8 mouse cellular contexts compared by ENCODE assay signal in genomic region chr8:123422056-123422780, GRCm38 (mm10). TPM values are rescaled to one million over a fixed set of nuclear protein-coding genes. Genes with fewer than 3 reads are reported as not detected.
DNase-seq lines count a peak whose midpoint lies in the region; ATAC-seq and TF ChIP-seq lines count a peak whose summit lies in the region.

No protein-coding gene starts in this region.

- TF ChIP-seq CTCF in kidney, adult 2 months (conservative IDR thresholded peaks at IDR 0.05; ENCODE audit: insufficient read depth, insufficient read length, low read depth, low read length) = peak; percentile 69

- H3K4me1 ChIP-seq in kidney, adult 2 months (ENCODE audit: control insufficient read depth, insufficient read depth, low read length) = peaks cover 4% of the 10 kb centered on the region; the same call in 1 of the 2 replicates
- H3K4me1 ChIP-seq in limb, embryonic 15.5 days = no peaks in the 10 kb centered on the region
- H3K4me1 ChIP-seq in midbrain, embryonic 15.5 days = peaks cover 19% of the 10 kb centered on the region

- H3K4me2 ChIP-seq in limb, embryonic 15.5 days = peak overlapping the region; percentile 39
- H3K4me2 ChIP-seq in midbrain, embryonic 15.5 days = peak overlapping the region; percentile 20; the same call in 1 of the 2 replicates

- TF ChIP-seq POLR2A in kidney, adult 2 months (IDR thresholded peaks at IDR 0.05; ENCODE audit: low read depth, low read length) = no peak

- DNase-seq in 3134 (ENCODE audit: extremely low read depth, insufficient read length, low spot score) (peak; percentile 60), ZHBTc4 (ENCODE audit: low read depth, low spot score) (peak; percentile 91)
- peak; percentile 87 for DNase-seq in embryo, embryonic 10.5 days (ENCODE audit: low spot score)
- peak; percentile 90 for DNase-seq in kidney, adult 2 months
- peak; percentile 68 to 84 for DNase-seq in spleen, postnatal 4 days (ENCODE audit: low spot score in 2 of 2)

- no peaks in the 10 kb centered on the region for H3K27me3 ChIP-seq in kidney, adult 2 months (replicated peaks; ENCODE audit: control insufficient read depth, insufficient read depth, low read length)
- H3K27me3 ChIP-seq in limb, embryonic 15.5 days = no peaks in the 10 kb centered on the region
- H3K27me3 ChIP-seq in midbrain, embryonic 15.5 days (replicated peaks) = no peaks in the 10 kb centered on the region

- H3K9me3 ChIP-seq in limb, embryonic 15.5 days = 0 out of 2 replicates have a peak, but pooled peaks cover 3% of the 10 kb centered on the region
- no peaks in the 10 kb centered on the region for H3K9me3 ChIP-seq in midbrain, embryonic 15.5 days

- H3K9ac ChIP-seq in limb, embryonic 15.5 days = no peak overlapping the region
- no peak overlapping the region for H3K9ac ChIP-seq in midbrain, embryonic 15.5 days

- 10% methylated on average over 17 of the region's 17 CpGs for WGBS in kidney, adult 2 months
- 18% methylated on average over 17 of the region's 17 CpGs for WGBS in limb, embryonic 15.5 days
- 19% methylated on average over 17 of the region's 17 CpGs for WGBS in midbrain, embryonic 15.5 days

- peak; percentile 53 for ATAC-seq in granulocyte monocyte progenitor cell, adult 5-6 weeks (replicated peaks; ENCODE audit: poor library complexity, severe bottlenecking)
- ATAC-seq in limb, embryonic 15.5 days (ENCODE audit: insufficient number of reproducible peaks, low FRiP score, low TSS enrichment, low read depth) = no peak
- peak; percentile 34; the same call in 1 of the 2 replicates for ATAC-seq in midbrain, embryonic 15.5 days (replicated peaks)

- H3K36me3 ChIP-seq in kidney, adult 2 months (ENCODE audit: control insufficient read depth, insufficient read depth, low read length) = no peaks in the 10 kb centered on the region
- H3K36me3 ChIP-seq in limb, embryonic 15.5 days = no peaks in the 10 kb centered on the region
- peaks cover 38% of the 10 kb centered on the region for H3K36me3 ChIP-seq in midbrain, embryonic 15.5 days (replicated peaks)

- no peak overlapping the region for H3K27ac ChIP-seq in kidney, adult 2 months (ENCODE audit: insufficient read depth, low read depth, low read length)
- no peak overlapping the region for H3K27ac ChIP-seq in limb, embryonic 15.5 days
- H3K27ac ChIP-seq in midbrain, embryonic 15.5 days = no peak overlapping the region

- H3K4me3 ChIP-seq in kidney, adult 2 months (ENCODE audit: insufficient read depth, low read depth, low read length) = no peak overlapping the region
- H3K4me3 ChIP-seq in limb, embryonic 15.5 days = peak overlapping the region; percentile 16; the same call in 1 of the 2 replicates
- no peak overlapping the region for H3K4me3 ChIP-seq in midbrain, embryonic 15.5 days

RNA-seq across cellular contexts. Expression of gene Def8, which starts 1.1 kb away (rescaled TPM):
- total RNA-seq in granulocyte monocyte progenitor cell, adult 5-6 weeks (2014; fragmentation: Nextera tagmentation) = 55.6 and 58.3 TPM in 2 replicates
- total RNA-seq in granulocyte monocyte progenitor cell, adult 5-6 weeks (2017) = 57.5 and 75.5 TPM in 2 replicates
- polyA plus RNA-seq in kidney, adult 2 months (2012; rRNA removed) = 87.1 and 97.6 TPM in 2 replicates
- polyA plus RNA-seq in limb, embryonic 15.5 days (2015; fragmentation: Nextera tagmentation; extraction: Ambion mirVana) = 42.4 and 43.5 TPM in 2 replicates
- 48.4 and 49.8 TPM in 2 replicates for polyA plus RNA-seq in midbrain, embryonic 15.5 days (2015; fragmentation: Nextera tagmentation; extraction: Ambion mirVana)

RNA-seq across cellular contexts. Expression of gene Tubb3, which starts 11.0 kb away (rescaled TPM):
- not detected in 2 replicates for total RNA-seq in granulocyte monocyte progenitor cell, adult 5-6 weeks (2014; fragmentation: Nextera tagmentation)
- total RNA-seq in granulocyte monocyte progenitor cell, adult 5-6 weeks (2017) = not detected in 2 replicates
- polyA plus RNA-seq in kidney, adult 2 months (2012; rRNA removed) = 3.9 and 12.0 TPM in 2 replicates
- 4.0 and 5.0 TPM in 2 replicates for polyA plus RNA-seq in limb, embryonic 15.5 days (2015; fragmentation: Nextera tagmentation; extraction: Ambion mirVana)
- polyA plus RNA-seq in midbrain, embryonic 15.5 days (2015; fragmentation: Nextera tagmentation; extraction: Ambion mirVana) = 2,127 and 2,170 TPM in 2 replicates

RNA-seq across cellular contexts. Expression of gene Mc1r, which starts 15.3 kb away (rescaled TPM):
- 0.28 TPM in 1 of 2 replicates, not detected in the other for total RNA-seq in granulocyte monocyte progenitor cell, adult 5-6 weeks (2014; fragmentation: Nextera tagmentation)
- total RNA-seq in granulocyte monocyte progenitor cell, adult 5-6 weeks (2017) = 0.05 TPM in 1 of 2 replicates, not detected in the other
- polyA plus RNA-seq in kidney, adult 2 months (2012; rRNA removed) = not detected in 2 replicates
- 0.08 and 0.15 TPM in 2 replicates for polyA plus RNA-seq in limb, embryonic 15.5 days (2015; fragmentation: Nextera tagmentation; extraction: Ambion mirVana)
- 0.10 and 0.17 TPM in 2 replicates for polyA plus RNA-seq in midbrain, embryonic 15.5 days (2015; fragmentation: Nextera tagmentation; extraction: Ambion mirVana)

RNA-seq across cellular contexts. Expression of gene Tcf25, which starts 48.7 kb away (rescaled TPM):
- total RNA-seq in granulocyte monocyte progenitor cell, adult 5-6 weeks (2014; fragmentation: Nextera tagmentation) = 110 and 113 TPM in 2 replicates
- 194 and 224 TPM in 2 replicates for total RNA-seq in granulocyte monocyte progenitor cell, adult 5-6 weeks (2017)
- polyA plus RNA-seq in kidney, adult 2 months (2012; rRNA removed) = 164 and 166 TPM in 2 replicates
- polyA plus RNA-seq in limb, embryonic 15.5 days (2015; fragmentation: Nextera tagmentation; extraction: Ambion mirVana) = 187 and 191 TPM in 2 replicates
- polyA plus RNA-seq in midbrain, embryonic 15.5 days (2015; fragmentation: Nextera tagmentation; extraction: Ambion mirVana) = 324 and 331 TPM in 2 replicates

RNA-seq across cellular contexts. Expression of gene Afg3l1, which starts 55.5 kb away (rescaled TPM):
- total RNA-seq in granulocyte monocyte progenitor cell, adult 5-6 weeks (2014; fragmentation: Nextera tagmentation) = 38.4 and 42.1 TPM in 2 replicates
- total RNA-seq in granulocyte monocyte progenitor cell, adult 5-6 weeks (2017) = 21.2 and 25.0 TPM in 2 replicates
- 36.5 and 38.7 TPM in 2 replicates for polyA plus RNA-seq in kidney, adult 2 months (2012; rRNA removed)
- 43.0 and 46.0 TPM in 2 replicates for polyA plus RNA-seq in limb, embryonic 15.5 days (2015; fragmentation: Nextera tagmentation; extraction: Ambion mirVana)
- polyA plus RNA-seq in midbrain, embryonic 15.5 days (2015; fragmentation: Nextera tagmentation; extraction: Ambion mirVana) = 52.6 and 59.0 TPM in 2 replicates

Comparison
In these comparisons a context has a peak if more than half of its experiments do, and no peak if none do; other contexts are left out.
1. RNA of gene Tubb3, which starts 11.0 kb away (polyA plus RNA-seq): 2,127 to 2,170 TPM in midbrain, embryonic 15.5 days; 3.9 to 12.0 TPM in kidney, adult 2 months and 4.0 to 5.0 TPM in limb, embryonic 15.5 days; every median in the first group is over 100 times any median in the second.
2. Peak in every context shown above with its lines, with median percentiles within 50 percentile points of each other: DNase-seq.